Mouse (Mus musculus) brain, embryonic 14.5 days (tissue): ENCODE data around the gene 1700014D04Rik.

Experiments
- CTCF ChIP-seq: fragments of 200-500 bp; IDR thresholded peaks from 2 replicates; pipeline ENCODE4 v1.5.1; 2012; ENCODE audit warnings: inconsistent platforms, mild to moderate bottlenecking, moderate library complexity, borderline replicate concordance; ENCODE audit not compliant: insufficient read depth, insufficient read length; ENCODE audit errors: extremely low read depth
- POLR2A ChIP-seq: fragments of 200-500 bp; IDR thresholded peaks from 2 replicates; pipeline ENCODE4 v1.6.1; 2012; ENCODE audit warnings: mild to moderate bottlenecking, inconsistent platforms, borderline replicate concordance; ENCODE audit not compliant: poor library complexity, insufficient read depth, insufficient read length, severe bottlenecking; ENCODE audit errors: extremely low read depth

DNA sequence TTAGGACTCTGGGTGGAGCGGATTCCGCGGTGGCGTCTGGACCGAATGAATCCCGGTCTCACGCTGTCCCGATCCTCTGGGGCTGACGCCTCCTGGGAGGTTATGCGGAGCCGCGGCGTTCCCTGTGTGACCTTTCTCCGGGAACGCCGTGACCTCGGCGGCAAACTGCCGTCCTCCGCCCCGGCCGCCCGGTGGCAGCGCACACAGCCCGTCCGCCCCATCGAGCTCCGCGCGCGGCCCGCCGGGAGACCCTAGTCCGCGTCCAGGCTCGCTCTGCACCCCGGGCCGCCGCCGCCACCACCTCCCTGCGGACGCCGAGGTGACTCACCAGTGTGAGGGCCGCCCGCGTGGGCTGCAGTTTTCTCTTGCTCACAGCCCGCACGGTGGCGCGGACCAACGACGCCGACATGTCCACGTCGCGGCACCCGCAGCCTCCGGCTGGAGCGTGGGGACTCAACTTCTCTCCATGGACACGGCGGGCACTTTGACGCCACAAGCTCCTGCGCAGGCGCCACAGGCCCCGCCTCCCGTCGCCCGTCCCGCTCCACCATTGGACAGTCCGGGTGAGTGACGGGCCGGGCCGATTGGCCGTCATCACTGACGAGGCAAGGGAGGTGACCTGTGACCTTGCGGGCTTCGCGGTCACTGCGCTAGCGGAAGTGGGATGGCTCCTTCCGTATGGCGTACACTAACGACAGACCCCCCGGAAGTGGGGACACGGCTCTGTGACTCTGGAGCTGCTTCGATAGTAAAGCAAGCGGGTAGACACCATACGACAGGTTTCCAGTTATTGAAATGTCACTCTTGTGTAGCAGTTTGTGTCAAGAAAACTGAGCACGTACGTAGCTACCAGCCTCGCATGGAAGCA, 23.0 kb upstream of the 1700014D04Rik start, which contains the start of gene Isca1:
- peak; percentile 23; the same call in 1 of the 2 replicates for TF ChIP-seq POLR2A
- TF ChIP-seq CTCF = no peak
